Mouse (Mus musculus): ENCODE measurements at regions not wholly inside any gene's neighbourhood (a gene's known extent, or its start where the extent isn't known, plus 50 kb on each side); places are given as distances from the start of the nearest gene placed in this dataset.

GRCm38 (mm10) chr5:102424636-102425242 is 56.5 kb upstream of the Arhgap24 start:
- TF ChIP-seq POLR2A (IDR thresholded peaks at IDR 0.05; ENCODE audit: control insufficient read depth, extremely low read depth, insufficient read depth, low read length, poor library complexity) (no peak), CTCF (IDR thresholded peaks at IDR 0.05; ENCODE audit: borderline replicate concordance, control insufficient read depth, extremely low read depth, insufficient read depth, low read length, poor library complexity) (no peak)
